Mouse (Mus musculus) hindbrain, embryonic 10.5 days (tissue): ENCODE results near the gene Nr4a2. TPM values are rescaled to one million over a fixed set of nuclear protein-coding genes. Genes with fewer than 3 reads are reported as not detected.

Experiments
- DNase-seq: peaks from one replicate; pipeline ENCODE4 v3.0.0-alpha.2; 2017; ENCODE audit warnings: low spot score
- H3K27ac ChIP-seq: fragments of 300-500 bp; sonication (generic); 2 replicates; pipeline ENCODE4 v1.5.1; 2016; ENCODE audit warnings: mild to moderate bottlenecking, moderate library complexity
- H3K27me3 ChIP-seq: fragments of 300-500 bp; sonication (generic); 2 replicates; pipeline ENCODE4 v1.6.1; 2016; ENCODE audit warnings: mild to moderate bottlenecking; ENCODE audit not compliant: poor library complexity, insufficient read depth, severe bottlenecking
- H3K36me3 ChIP-seq: fragments of 300-500 bp; sonication (generic); 2 replicates; pipeline ENCODE4 v1.6.1; 2016; ENCODE audit warnings: mild to moderate bottlenecking, moderate library complexity
- H3K4me1 ChIP-seq: fragments of 300-500 bp; sonication (generic); replicated peaks from 2 replicates; pipeline ENCODE4 v1.6.1; 2016; ENCODE audit warnings: mild to moderate bottlenecking
- H3K4me3 ChIP-seq: fragments of 300-500 bp; sonication (generic); 2 replicates; pipeline ENCODE4 v1.5.1; 2016; ENCODE audit warnings: mild to moderate bottlenecking, moderate library complexity
- H3K9me3 ChIP-seq: fragments of 300-500 bp; sonication (generic); 2 replicates; pipeline ENCODE4 v1.6.1; 2016; ENCODE audit warnings: mild to moderate bottlenecking, moderate library complexity
- WGBS: fragments of 180-500 bp; shearing (Covaris S2); methylation state at CpG from one replicate; pipeline ENCODE4 v1.1.7; 2016; 5-methylcytosine and 5-hydroxymethylcytosine counted together
- polyA plus RNA-seq: library from polyadenylated mRNA; unstranded; fragments of >200 nt; fragmentation: Nextera tagmentation; extraction: Ambion mirVana; gene quantifications from 2 replicates; pipeline ENCODE4 v1.2.1, GENCODE M21; 2016

Gene Nr4a2
- 6.0 and 9.6 TPM in 2 replicates for polyA plus RNA-seq

DNA sequence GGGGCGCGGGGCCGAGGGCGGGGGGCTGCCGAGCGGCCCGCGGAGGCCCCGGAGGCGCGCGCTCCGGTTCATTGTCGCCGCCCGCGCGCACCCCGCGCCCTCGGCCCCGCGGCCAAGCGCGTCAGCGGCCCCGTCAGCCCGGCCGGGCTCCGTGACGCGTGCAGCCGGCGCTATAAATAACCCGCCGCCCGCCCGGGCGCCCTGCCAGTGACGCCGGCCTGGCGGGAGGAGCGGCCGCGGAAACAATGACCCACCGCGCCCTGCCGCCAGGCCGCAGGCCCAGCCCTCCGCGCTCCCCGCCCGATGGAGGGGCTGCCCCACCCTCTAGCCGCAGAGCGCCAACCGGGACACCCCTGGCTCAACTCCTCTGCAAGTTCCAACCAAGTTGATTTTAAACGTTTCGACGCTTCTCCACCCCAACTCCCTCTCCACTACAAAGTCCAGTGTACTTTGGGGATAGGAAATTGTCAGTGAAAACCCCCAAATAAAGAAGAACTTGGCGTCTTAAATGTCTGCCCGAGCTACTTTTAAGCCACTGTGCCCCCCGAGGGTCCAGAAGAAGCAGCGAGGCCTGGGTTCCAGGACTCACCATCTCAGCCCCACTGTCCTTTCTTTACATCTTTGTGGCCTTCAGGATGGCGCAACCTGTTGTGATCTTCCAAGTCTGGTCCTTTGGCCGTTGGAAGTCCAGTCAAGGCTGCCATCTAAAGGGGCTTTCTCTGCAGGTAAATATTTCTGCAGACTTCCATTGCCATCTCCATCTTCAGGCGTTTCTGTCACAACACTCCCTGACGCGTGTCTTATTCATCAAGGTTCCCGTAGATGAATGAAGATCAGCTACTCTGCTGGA is at the start of gene Nr4a2:
Gene Nr4a2, minus strand, starts transcription at position 13 of the 850 bp plus-strand sequence.
- peak; percentile 79 for DNase-seq
- H3K4me3 ChIP-seq, result peak within 1 kb of the TSS; percentile 91
- 5% methylated on average over 68 of the region's 69 CpGs for WGBS
- H3K27me3 ChIP-seq, result peaks cover 19% of the 10 kb centered on the region
- no peaks in the 10 kb centered on the region for H3K9me3 ChIP-seq
- peak within 1 kb of the TSS; percentile 98 for H3K27ac ChIP-seq
- peaks cover 23% of the 10 kb centered on the region for H3K4me1 ChIP-seq
- no peaks in the 10 kb centered on the region for H3K36me3 ChIP-seq

DNA sequence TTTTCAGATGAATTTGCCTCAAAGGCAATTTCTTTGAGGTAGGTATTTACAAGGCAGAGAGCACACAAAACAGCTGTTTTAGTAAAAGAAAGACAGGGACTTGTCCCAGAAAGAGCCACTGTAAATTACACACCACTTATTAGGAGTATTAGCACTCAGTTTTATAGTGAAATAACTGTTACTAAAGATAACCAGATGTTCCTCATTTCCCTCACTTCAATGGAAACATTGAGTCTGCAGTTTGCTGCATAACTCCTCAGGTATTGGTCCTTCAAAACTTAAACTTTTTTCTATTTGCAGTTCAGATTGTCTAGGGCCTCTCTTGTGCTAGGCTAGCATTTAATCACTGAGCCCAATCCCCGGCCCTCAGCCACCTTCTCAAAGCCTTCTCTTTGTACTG is 41.6 kb upstream of the Nr4a2 start:
- H3K27me3 ChIP-seq, result no peaks in the 10 kb centered on the region
- no peaks in the 10 kb centered on the region for H3K36me3 ChIP-seq
- WGBS, result 91% methylated on average over 1 of the region's 1 CpGs
- no peak overlapping the region for H3K27ac ChIP-seq
- no peaks in the 10 kb centered on the region for H3K9me3 ChIP-seq
- H3K4me1 ChIP-seq, result no peaks in the 10 kb centered on the region
- DNase-seq, result no peak
- H3K4me3 ChIP-seq, result no peak overlapping the region

DNA sequence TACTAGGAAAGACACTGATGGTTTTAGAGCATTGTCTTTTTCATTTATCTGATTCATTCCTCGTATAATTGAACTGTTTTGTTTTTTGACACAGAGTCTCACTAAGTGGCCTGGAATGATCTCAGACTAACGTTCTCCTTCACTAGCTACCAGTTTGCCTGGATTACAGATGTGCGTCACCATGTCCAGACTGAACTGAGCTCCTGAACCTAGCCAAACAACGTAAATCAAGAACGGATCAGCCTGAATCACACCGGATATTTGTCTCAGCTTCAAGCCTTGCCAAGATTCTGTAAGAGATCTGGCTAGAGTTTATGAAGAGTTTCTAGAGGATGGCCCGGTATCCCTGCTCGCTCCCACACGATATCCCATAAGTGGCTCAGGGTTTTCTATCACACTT is 33.0 kb upstream of the Nr4a2 start:
- 93% methylated on average over 9 of the region's 9 CpGs for WGBS
- H3K9me3 ChIP-seq, result no peaks in the 10 kb centered on the region

DNA sequence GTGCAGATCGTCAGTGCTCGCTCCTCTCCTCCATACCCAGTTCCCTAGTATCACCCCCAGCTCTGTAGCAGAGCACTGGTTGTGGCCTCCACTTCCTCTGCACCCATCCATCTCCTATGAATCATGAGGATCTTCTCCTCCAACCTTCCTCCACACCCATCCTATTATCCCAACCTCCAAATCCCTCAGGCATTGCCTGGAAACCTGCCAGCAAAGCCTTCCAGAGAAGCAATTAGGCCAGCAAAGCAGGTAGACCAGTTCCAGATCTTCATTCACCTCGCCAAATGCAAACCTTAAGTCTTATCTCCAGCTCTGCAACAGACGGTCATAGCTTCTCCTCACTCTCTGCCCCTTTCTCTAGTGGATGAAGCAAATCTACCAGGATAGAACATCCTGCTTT is 26.0 kb upstream of the Nr4a2 start:
- Histone ChIP-seq H3K4me1 (no peaks in the 10 kb centered on the region), H3K36me3 (no peaks in the 10 kb centered on the region), H3K27ac (no peak overlapping the region), H3K4me3 (no peak overlapping the region), H3K27me3 (no peaks in the 10 kb centered on the region), H3K9me3 (no peaks in the 10 kb centered on the region)
- DNase-seq, result no peak
- WGBS, result 92% methylated on average over 4 of the region's 4 CpGs

More for the DNA sequence above, 33.0 kb upstream of the Nr4a2 start:
- H3K27me3 ChIP-seq, result no peaks in the 10 kb centered on the region
- no peaks in the 10 kb centered on the region for H3K36me3 ChIP-seq
- no peaks in the 10 kb centered on the region for H3K4me1 ChIP-seq
- H3K27ac ChIP-seq, result no peak overlapping the region
- no peak for DNase-seq
- no peak overlapping the region for H3K4me3 ChIP-seq

DNA sequence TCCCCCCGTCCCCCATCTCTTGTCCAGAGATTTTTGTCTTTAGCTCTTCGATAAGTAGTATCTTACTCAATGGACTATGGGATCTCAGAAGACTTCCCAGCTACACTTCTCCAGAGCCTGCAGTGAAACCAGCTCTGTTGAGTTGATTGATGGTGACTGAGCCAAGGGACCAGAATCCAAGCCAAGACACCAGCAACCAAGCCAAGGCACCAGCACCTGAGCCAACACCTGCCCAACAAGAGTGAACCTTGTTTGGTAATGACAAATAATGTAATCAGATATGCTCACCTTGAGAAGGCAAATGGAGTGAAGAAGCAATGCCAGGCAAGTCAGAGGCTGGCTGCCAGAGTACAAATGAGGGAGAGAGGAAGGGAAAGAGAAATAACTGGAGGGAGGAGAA is 24.4 kb upstream of the Nr4a2 start:
- H3K4me3 ChIP-seq, result no peak overlapping the region
- H3K36me3 ChIP-seq, result no peaks in the 10 kb centered on the region
- H3K4me1 ChIP-seq, result no peaks in the 10 kb centered on the region
- no peaks in the 10 kb centered on the region for H3K9me3 ChIP-seq
- 80% methylated on average over 2 of the region's 2 CpGs for WGBS
- H3K27ac ChIP-seq, result no peak overlapping the region
- no peak for DNase-seq
- H3K27me3 ChIP-seq, result no peaks in the 10 kb centered on the region

DNA sequence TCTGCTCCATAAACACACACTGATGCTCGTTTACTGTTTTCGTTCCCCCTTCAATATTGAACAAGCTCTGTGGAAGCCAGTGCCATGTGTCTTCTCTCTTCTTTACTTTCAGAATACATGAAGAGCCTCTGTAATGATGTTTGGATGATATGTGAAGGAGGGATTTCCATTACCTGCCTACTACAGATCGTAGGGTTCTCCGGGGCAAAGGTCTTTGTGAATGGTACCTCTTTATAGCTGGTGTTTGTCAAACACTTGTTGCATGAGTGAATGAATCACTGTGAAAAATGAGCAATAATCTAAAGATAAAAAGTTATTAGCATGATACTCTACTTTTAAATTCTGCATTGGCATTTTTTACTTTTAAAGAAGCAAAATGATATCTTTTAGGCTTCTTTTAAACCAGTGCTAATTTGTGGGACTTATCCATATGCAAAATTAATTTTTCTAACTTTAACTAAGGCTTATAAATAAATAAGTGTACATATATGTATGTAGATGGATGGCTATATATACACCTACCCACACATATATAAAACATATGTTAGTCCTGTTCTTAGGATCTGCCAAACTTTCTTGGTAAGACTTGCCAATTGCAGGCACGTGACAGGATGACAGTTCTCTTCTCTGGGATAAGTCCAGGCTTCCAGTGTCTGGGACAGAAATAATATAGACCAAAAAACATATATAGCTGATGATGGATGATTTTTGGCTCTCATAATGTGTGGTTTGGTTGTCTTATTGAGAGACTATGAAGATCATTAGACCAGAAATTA is 22.0 kb upstream of the Nr4a2 start:
- no peak overlapping the region for H3K4me3 ChIP-seq
- H3K9me3 ChIP-seq, result no peaks in the 10 kb centered on the region
- H3K4me1 ChIP-seq, result no peaks in the 10 kb centered on the region
- no peak overlapping the region for H3K27ac ChIP-seq
- 91% methylated on average over 5 of the region's 5 CpGs for WGBS
- no peaks in the 10 kb centered on the region for H3K27me3 ChIP-seq
- no peak for DNase-seq
- H3K36me3 ChIP-seq, result no peaks in the 10 kb centered on the region

DNA sequence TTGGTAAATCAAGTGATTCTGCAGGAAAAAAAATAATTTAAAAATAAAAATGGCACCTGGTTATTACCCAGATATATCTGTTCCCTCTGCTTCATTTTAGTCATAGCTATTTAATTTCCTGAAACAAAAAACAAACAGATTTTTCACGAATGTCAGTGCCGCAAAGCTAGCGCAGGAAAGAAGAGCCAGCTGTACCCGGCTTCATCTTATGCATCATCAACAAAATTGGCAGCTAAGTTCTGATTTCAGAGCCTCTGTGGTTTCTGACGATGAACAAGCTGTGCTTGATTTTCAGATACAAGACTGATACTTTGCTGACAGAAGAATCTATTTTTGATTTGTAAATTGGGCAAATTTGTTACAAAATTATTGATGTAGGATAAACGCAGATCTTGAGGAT is 14.8 kb upstream of the Nr4a2 start:
- Histone ChIP-seq H3K36me3 (no peaks in the 10 kb centered on the region), H3K9me3 (no peaks in the 10 kb centered on the region), H3K4me1 (no peaks in the 10 kb centered on the region), H3K27me3 (no peaks in the 10 kb centered on the region), H3K4me3 (no peak overlapping the region), H3K27ac (no peak overlapping the region)
- WGBS, result 91% methylated on average over 6 of the region's 6 CpGs
- no peak for DNase-seq

DNA sequence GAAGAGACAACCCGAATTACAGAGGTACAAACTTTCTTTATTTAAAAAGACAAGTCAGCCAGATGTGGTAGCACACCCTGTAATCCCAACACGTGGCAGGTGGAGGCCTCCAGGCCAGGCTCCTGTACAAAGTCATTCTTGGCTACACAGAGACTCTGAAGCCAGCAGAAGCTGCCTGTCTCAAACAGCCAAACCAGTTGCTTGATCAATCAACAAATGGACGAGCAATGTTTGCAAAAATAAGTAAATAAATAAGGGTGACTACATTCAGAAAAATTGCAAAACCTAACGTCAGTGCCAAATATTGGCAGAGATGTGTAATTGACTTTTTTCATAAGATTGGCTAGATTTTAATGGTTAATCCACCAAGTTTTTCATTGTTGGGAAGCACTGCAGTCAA is 3.7 kb upstream of the Nr4a2 start:
- H3K9me3 ChIP-seq, result no peaks in the 10 kb centered on the region
- WGBS, result 75% methylated on average over 4 of the region's 4 CpGs
- peaks cover 14% of the 10 kb centered on the region; the same call in 1 of the 2 replicates for H3K4me1 ChIP-seq
- no peak for DNase-seq
- H3K27ac ChIP-seq, result no peak overlapping the region
- H3K27me3 ChIP-seq, result peaks cover 19% of the 10 kb centered on the region
- H3K36me3 ChIP-seq, result no peaks in the 10 kb centered on the region
- no peak overlapping the region for H3K4me3 ChIP-seq

DNA sequence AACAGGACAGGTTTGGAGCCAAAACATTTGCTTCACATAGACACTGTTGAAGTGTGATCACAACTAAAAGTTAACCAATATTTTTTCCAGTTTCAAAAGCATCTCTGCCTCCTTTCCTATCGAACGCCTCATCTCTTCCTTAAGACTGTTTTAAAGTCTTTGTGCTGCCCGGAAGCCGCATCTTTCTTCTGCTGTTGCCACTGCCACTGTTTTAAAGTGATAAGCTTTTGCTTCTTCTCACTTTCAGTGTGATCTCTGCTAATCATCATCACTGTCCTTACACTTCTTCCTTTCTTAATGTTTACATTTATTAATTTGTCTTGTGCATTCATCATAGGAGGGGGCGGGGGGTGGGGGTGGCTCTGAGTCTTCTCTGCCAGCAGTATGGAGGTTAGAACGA is 2.1 kb upstream of the Nr4a2 start:
- no peaks in the 10 kb centered on the region for H3K36me3 ChIP-seq
- H3K4me1 ChIP-seq, result peaks cover 20% of the 10 kb centered on the region
- H3K9me3 ChIP-seq, result no peaks in the 10 kb centered on the region
- no peak overlapping the region for H3K4me3 ChIP-seq
- H3K27ac ChIP-seq, result no peak overlapping the region
- DNase-seq, result no peak
- H3K27me3 ChIP-seq, result peaks cover 19% of the 10 kb centered on the region
- 81% methylated on average over 6 of the region's 6 CpGs for WGBS

DNA sequence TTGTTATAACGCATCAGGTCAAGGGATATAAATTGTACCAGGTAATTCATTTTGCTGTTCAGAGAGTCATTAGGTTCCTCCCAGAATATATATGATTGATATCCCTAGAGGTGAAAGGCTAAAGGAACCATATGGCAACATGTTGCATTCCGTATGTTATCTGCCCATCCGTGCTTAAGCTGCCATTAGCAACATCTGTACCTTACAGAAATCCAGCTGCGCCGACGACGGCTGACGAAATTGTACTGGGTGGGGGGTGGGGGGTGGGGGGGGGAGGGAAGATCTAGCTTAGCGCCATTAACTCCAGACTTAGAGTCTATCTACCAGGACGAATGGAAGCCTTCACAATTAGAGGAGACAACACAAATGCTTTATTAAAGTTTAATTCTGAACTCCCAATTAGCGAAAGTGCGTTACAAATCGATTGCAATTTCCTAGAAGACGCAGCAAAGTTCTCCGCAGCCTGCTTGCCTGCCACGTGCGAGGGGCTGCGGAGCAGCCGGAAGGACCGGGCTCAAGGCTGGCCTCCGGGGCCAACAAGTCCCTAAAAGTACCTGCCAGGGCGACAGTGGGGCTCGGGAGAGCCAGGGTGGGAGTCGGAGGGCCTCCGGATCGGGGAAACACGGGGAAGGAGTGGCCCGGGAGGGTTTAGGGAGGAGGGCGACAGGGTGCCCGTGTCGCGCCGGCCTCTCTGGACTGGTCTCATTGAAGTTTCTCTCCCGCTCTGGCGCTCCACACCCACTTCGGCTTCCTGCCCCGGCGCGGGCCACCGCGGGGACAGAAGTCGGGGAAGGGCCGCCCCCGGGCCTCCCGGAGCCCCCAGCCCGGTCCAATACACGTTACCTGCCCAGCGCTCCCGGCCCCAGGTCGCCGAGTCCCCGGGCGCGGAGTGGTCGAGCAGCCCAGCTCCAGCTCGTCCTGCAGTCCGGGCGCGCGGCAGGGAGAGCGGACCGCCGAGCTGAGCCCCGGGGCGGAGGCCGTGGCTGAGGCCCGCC is 520 bp downstream of the Nr4a2 start:
- H3K36me3 ChIP-seq, result no peaks in the 10 kb centered on the region
- H3K4me1 ChIP-seq, result peaks cover 23% of the 10 kb centered on the region
- WGBS, result under 1% methylated on average over 67 of the region's 67 CpGs
- peak; percentile 79 for DNase-seq
- peaks cover 19% of the 10 kb centered on the region for H3K27me3 ChIP-seq
- H3K9me3 ChIP-seq, result no peaks in the 10 kb centered on the region
- H3K27ac ChIP-seq, result peak overlapping the region; percentile 98
- H3K4me3 ChIP-seq, result peak overlapping the region; percentile 91

DNA sequence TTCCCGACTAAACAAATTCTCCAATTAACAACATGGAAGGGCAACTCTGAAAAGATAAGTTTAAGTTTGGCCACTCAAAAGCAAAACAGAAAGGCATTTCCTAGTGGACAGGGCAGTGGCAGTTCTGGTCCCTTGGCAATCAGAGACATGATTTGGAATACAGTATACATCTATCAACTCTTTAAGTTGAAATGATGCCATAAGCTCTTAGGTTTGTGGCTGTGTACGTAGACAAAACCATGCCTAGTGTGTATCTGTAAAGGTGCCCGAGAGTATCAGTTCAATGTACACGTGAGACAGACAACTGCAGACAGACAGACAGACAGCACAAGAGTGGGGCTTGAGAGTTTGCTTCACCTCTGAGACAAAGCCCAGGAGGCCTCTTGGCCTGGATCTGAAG is 2.7 kb downstream of the Nr4a2 start:
- Histone ChIP-seq H3K4me1 (peaks cover 43% of the 10 kb centered on the region), H3K4me3 (no peak overlapping the region), H3K27me3 (peaks cover 13% of the 10 kb centered on the region), H3K27ac (no peak overlapping the region), H3K36me3 (no peaks in the 10 kb centered on the region), H3K9me3 (no peaks in the 10 kb centered on the region)
- no peak for DNase-seq
- 87% methylated on average over 4 of the region's 4 CpGs for WGBS

DNA sequence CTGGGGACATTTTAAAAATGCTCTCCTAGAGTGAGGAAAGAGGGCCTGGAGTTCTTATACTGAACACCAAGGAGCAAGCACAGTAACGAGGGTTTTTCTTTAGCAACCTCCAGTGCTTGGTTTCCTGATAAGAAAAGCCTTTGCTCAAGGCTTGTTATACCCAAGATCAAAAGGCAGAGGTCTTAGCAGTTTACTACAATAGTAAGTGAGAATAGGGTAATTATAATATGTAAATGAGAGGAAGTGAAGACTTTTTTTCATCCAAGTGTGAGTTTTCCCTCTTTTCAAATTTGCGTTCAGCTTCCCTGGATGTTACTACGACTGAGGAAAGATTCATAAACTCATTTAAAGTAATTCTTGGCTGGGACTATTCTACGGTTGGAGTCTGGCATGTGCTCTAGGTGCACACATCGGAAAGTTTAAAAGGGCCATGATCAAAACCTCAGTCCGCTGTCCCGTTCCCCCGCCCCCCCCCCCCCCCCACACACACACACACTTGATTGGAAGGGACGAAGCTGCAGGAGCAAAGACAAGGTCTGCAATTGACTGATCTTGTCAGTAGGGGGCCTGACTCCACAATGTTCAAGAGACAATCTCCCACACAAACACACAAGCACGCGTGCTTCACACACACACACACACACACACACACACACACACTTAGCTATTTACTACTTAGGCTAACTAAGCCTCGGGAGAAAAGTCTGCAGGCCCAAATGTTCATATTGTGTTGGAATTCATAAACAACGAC is 6.4 kb downstream of the Nr4a2 start:
- H3K9me3 ChIP-seq, result no peaks in the 10 kb centered on the region; the same call in 1 of the 2 replicates
- peak; percentile 72 for DNase-seq
- H3K4me3 ChIP-seq, result peak overlapping the region; percentile 69
- 4% methylated on average over 13 of the region's 13 CpGs for WGBS
- H3K36me3 ChIP-seq, result no peaks in the 10 kb centered on the region
- peaks cover 31% of the 10 kb centered on the region for H3K27me3 ChIP-seq
- H3K27ac ChIP-seq, result peak overlapping the region; percentile 82; the same call in 1 of the 2 replicates
- peaks cover 56% of the 10 kb centered on the region for H3K4me1 ChIP-seq
